Mouse (Mus musculus) forebrain, embryonic 14.5 days (tissue): ENCODE measurements at regions not wholly inside any gene's neighbourhood (a gene's known extent, or its start where the extent isn't known, plus 50 kb on each side); places are given as distances from the start of the nearest gene placed in this dataset.

Experiments
- ATAC-seq: fragments of 200-750 bp; cut with Nextera tagmentation; 2 replicates; pipeline ENCODE4 v1.8.0; 2017; ENCODE audit warnings: mild to moderate bottlenecking, moderate library complexity
- DNase-seq: peaks from one replicate; pipeline ENCODE4 v3.0.0-alpha.2; 2015; ENCODE audit warnings: low spot score
- H3K27ac ChIP-seq: fragments of 300-500 bp; sonication (generic); 2 replicates; pipeline ENCODE4 v1.5.1; 2014; ENCODE audit warnings: low read depth, mild to moderate bottlenecking, control low read depth, low read length, moderate library complexity
- H3K27me3 ChIP-seq: fragments of 300-500 bp; sonication (generic); replicated peaks from 2 replicates; pipeline ENCODE4 v1.6.1; 2014; ENCODE audit warnings: low read length, control low read depth, mixed read lengths; ENCODE audit not compliant: control insufficient read depth, insufficient read depth
- H3K36me3 ChIP-seq: fragments of 300-500 bp; sonication (generic); 2 replicates; pipeline ENCODE4 v1.6.1; 2014; ENCODE audit warnings: low read length, control low read depth; ENCODE audit not compliant: control insufficient read depth, insufficient read depth
- H3K4me1 ChIP-seq: fragments of 300-500 bp; sonication (generic); 2 replicates; pipeline ENCODE4 v1.6.1; 2014; ENCODE audit warnings: antibody characterized with exemption, low read length, control low read depth; ENCODE audit not compliant: control insufficient read depth, insufficient read depth
- H3K4me2 ChIP-seq: fragments of 300-500 bp; sonication (generic); 2 replicates; pipeline ENCODE4 v1.6.1; 2014; ENCODE audit warnings: mild to moderate bottlenecking, control low read depth, low read length
- H3K4me3 ChIP-seq: fragments of 300-500 bp; sonication (generic); 2 replicates; pipeline ENCODE4 v1.5.1; 2014; ENCODE audit warnings: low read depth, low read length, control low read depth
- H3K9ac ChIP-seq: fragments of 300-500 bp; sonication (generic); 2 replicates; pipeline ENCODE4 v1.6.1; 2014; ENCODE audit warnings: mild to moderate bottlenecking, low read length, control low read depth, moderate library complexity
- H3K9me3 ChIP-seq: fragments of 300-500 bp; sonication (generic); replicated peaks from 2 replicates; pipeline ENCODE4 v1.6.1; 2016; ENCODE audit warnings: low read length, control low read depth, mixed read lengths; ENCODE audit not compliant: control insufficient read depth
- WGBS: fragments of 180-500 bp; shearing (Covaris S2); extraction: QIAGEN DNeasy Blood & Tissue Kit; methylation state at CpG from one replicate; pipeline ENCODE4 v1.1.7; 2014; 5-methylcytosine and 5-hydroxymethylcytosine counted together

- ATAC-seq (no peak), DNase-seq (no peak)
- H3K27me3 ChIP-seq, result no peaks in the 10 kb centered on the region
- no peak overlapping the region for H3K4me2 ChIP-seq
- H3K9me3 ChIP-seq, result no peaks in the 10 kb centered on the region
- no peaks in the 10 kb centered on the region for H3K36me3 ChIP-seq
- H3K4me1 ChIP-seq, result no peaks in the 10 kb centered on the region
- no peak overlapping the region for H3K4me3 ChIP-seq
- WGBS, result 87% methylated on average over 2 of the region's 2 CpGs
- no peak overlapping the region for H3K9ac ChIP-seq
- no peak overlapping the region for H3K27ac ChIP-seq
Measured at GRCm38 (mm10) chr2:114454901-114455300, 199.9 kb downstream of the Dph6 start.

GRCm38 (mm10) chr2:114450185-114450584 is 204.6 kb downstream of the Dph6 start:
- Histone ChIP-seq H3K4me2 (no peak overlapping the region), H3K36me3 (no peaks in the 10 kb centered on the region), H3K9me3 (no peaks in the 10 kb centered on the region), H3K27ac (no peak overlapping the region), H3K4me1 (no peaks in the 10 kb centered on the region), H3K9ac (no peak overlapping the region), H3K4me3 (no peak overlapping the region), H3K27me3 (no peaks in the 10 kb centered on the region)
- WGBS, result 90% methylated on average over 1 of the region's 1 CpGs
- DNase-seq, result no peak
- ATAC-seq, result no peak

- Histone ChIP-seq H3K4me3 (no peak overlapping the region), H3K27ac (no peak overlapping the region), H3K27me3 (no peaks in the 10 kb centered on the region), H3K4me1 (no peaks in the 10 kb centered on the region), H3K9me3 (no peaks in the 10 kb centered on the region), H3K9ac (no peak overlapping the region), H3K4me2 (no peak overlapping the region), H3K36me3 (no peaks in the 10 kb centered on the region)
- WGBS, result 87% methylated on average over 2 of the region's 2 CpGs
- DNase-seq (no peak), ATAC-seq (no peak)
Measured at GRCm38 (mm10) chr2:114443801-114444200, 211.0 kb downstream of the Dph6 start.

GRCm38 (mm10) chr2:114440943-114441342 is 213.8 kb downstream of the Dph6 start:
- no peak overlapping the region for H3K27ac ChIP-seq
- H3K36me3 ChIP-seq, result no peaks in the 10 kb centered on the region
- no peak overlapping the region for H3K4me2 ChIP-seq
- DNase-seq, result no peak
- H3K9me3 ChIP-seq, result no peaks in the 10 kb centered on the region
- no peak overlapping the region for H3K9ac ChIP-seq
- H3K4me3 ChIP-seq, result no peak overlapping the region
- 50% methylated on average over 6 of the region's 6 CpGs for whole genome bisulfite sequencing
- H3K4me1 ChIP-seq, result no peaks in the 10 kb centered on the region
- no peak for ATAC-seq
- no peaks in the 10 kb centered on the region for H3K27me3 ChIP-seq

- H3K9ac ChIP-seq, result no peak overlapping the region
- no peaks in the 10 kb centered on the region for H3K4me1 ChIP-seq
- no peak overlapping the region for H3K27ac ChIP-seq
- WGBS, result 70% methylated on average over 1 of the region's 1 CpGs
- H3K9me3 ChIP-seq, result no peaks in the 10 kb centered on the region
- no peak overlapping the region for H3K4me2 ChIP-seq
- ATAC-seq, result peak; percentile 52; the same call in 1 of the 2 replicates
- no peaks in the 10 kb centered on the region for H3K27me3 ChIP-seq
- no peaks in the 10 kb centered on the region for H3K36me3 ChIP-seq
- H3K4me3 ChIP-seq, result no peak overlapping the region
- DNase-seq, result peak; percentile 78
Measured at GRCm38 (mm10) chr2:114439668-114440067, 215.1 kb downstream of the Dph6 start.

- H3K9ac ChIP-seq, result no peak overlapping the region
- H3K27me3 ChIP-seq, result no peaks in the 10 kb centered on the region
- no peak overlapping the region for H3K27ac ChIP-seq
- H3K4me3 ChIP-seq, result no peak overlapping the region
- DNase-seq, result no peak
- no peaks in the 10 kb centered on the region for H3K9me3 ChIP-seq
- H3K4me1 ChIP-seq, result no peaks in the 10 kb centered on the region
- no peak overlapping the region for H3K4me2 ChIP-seq
- ATAC-seq, result no peak
- no peaks in the 10 kb centered on the region for H3K36me3 ChIP-seq
- 53% methylated on average over 3 of the region's 3 CpGs for WGBS
Measured at GRCm38 (mm10) chr2:114438048-114438447, 216.7 kb downstream of the Dph6 start.

- DNase-seq, result no peak
- 87% methylated on average over 10 of the region's 10 CpGs for WGBS
- no peak for ATAC-seq
- H3K9ac ChIP-seq, result no peak overlapping the region
- H3K4me1 ChIP-seq, result no peaks in the 10 kb centered on the region
- no peaks in the 10 kb centered on the region for H3K9me3 ChIP-seq
- H3K27me3 ChIP-seq, result no peaks in the 10 kb centered on the region
- H3K27ac ChIP-seq, result no peak overlapping the region
- no peaks in the 10 kb centered on the region for H3K36me3 ChIP-seq
- no peak overlapping the region for H3K4me2 ChIP-seq
- no peak overlapping the region for H3K4me3 ChIP-seq
Measured at GRCm38 (mm10) chr2:114427426-114428157, 226.3 kb upstream of the Zfp770 start.

GRCm38 (mm10) chr2:114419346-114419745 is 218.1 kb upstream of the Zfp770 start:
- 74% methylated on average over 3 of the region's 3 CpGs for WGBS
- Histone ChIP-seq H3K36me3 (no peaks in the 10 kb centered on the region), H3K9ac (no peak overlapping the region), H3K9me3 (no peaks in the 10 kb centered on the region), H3K4me2 (no peak overlapping the region), H3K27ac (no peak overlapping the region), H3K27me3 (no peaks in the 10 kb centered on the region), H3K4me1 (no peaks in the 10 kb centered on the region), H3K4me3 (no peak overlapping the region)
- DNase-seq, result no peak
- no peak for ATAC-seq

GRCm38 (mm10) chr2:114413013-114413412 is 211.7 kb upstream of the Zfp770 start:
- ATAC-seq (peak; percentile 25; the same call in 1 of the 2 replicates), DNase-seq (no peak)
- Histone ChIP-seq H3K9ac (no peak overlapping the region), H3K27me3 (no peaks in the 10 kb centered on the region), H3K27ac (no peak overlapping the region), H3K4me3 (no peak overlapping the region), H3K36me3 (no peaks in the 10 kb centered on the region), H3K4me1 (no peaks in the 10 kb centered on the region; the same call in 1 of the 2 replicates), H3K9me3 (no peaks in the 10 kb centered on the region), H3K4me2 (no peak overlapping the region)
- 91% methylated on average over 3 of the region's 3 CpGs for WGBS
